Mouse (Mus musculus) olfactory bulb, adult 2 months (tissue): Measurements from ENCODE around the gene St14.

ENCODE experiments used
- CTCF ChIP-seq: fragments of 200-500 bp; IDR thresholded peaks from 2 replicates; pipeline ENCODE4 v1.5.1; 2012; ENCODE audit warnings: low read depth, mild to moderate bottlenecking, low read length, moderate library complexity; ENCODE audit not compliant: insufficient read depth
- POLR2A ChIP-seq: fragments of 200-500 bp; IDR thresholded peaks from 2 replicates; pipeline ENCODE4 v1.6.1; 2012; ENCODE audit warnings: mild to moderate bottlenecking, low read depth, low read length, moderate library complexity; ENCODE audit not compliant: insufficient read depth

GRCm38 (mm10) chr9:31148135-31148534, 16.5 kb upstream of the St14 start:
- TF ChIP-seq CTCF, result no peak
- no peak for TF ChIP-seq POLR2A
